Mouse (Mus musculus) MEL (cell line): ENCODE measurements around the gene Pcbp3. TPM values are rescaled to one million over a fixed set of nuclear protein-coding genes. Genes with fewer than 3 reads are reported as not detected.

Experiments used
- DNase-seq: peaks from one replicate; pipeline ENCODE4 v3.0.0; 2011; ENCODE audit warnings: low read depth, low spot score
- H3K27ac ChIP-seq: 2 replicates; pipeline ENCODE4 v1.5.1; 2012; ENCODE audit warnings: low read depth, mild to moderate bottlenecking, control low read depth, low read length, moderate library complexity; ENCODE audit not compliant: control insufficient read depth
- H3K27me3 ChIP-seq, 2 experiments: fragments of 150-350 bp in 1 of 2; sonication (generic) in 1 of 2; 2 replicates each; pipeline ENCODE4 v1.6.1; 2012; ENCODE audit warnings: low read length in 2 of 2, mild to moderate bottlenecking in 2 of 2, improper control_type of control experiment in 1 of 2, moderate library complexity in 1 of 2; ENCODE audit not compliant: insufficient read depth in 2 of 2, control insufficient read depth in 1 of 2
- H3K36me3 ChIP-seq, 2 experiments: 2 replicates each; pipeline ENCODE4 v1.6.1; 2012 to 2014; ENCODE audit warnings: low read length in 2 of 2, improper control_type of control experiment in 1 of 2, inconsistent platforms in 1 of 2, mild to moderate bottlenecking in 1 of 2; ENCODE audit not compliant: insufficient read depth in 2 of 2, control insufficient read depth in 1 of 2
- H3K4me1 ChIP-seq, 2 experiments: fragments of 150-350 bp in 1 of 2; sonication (generic) in 1 of 2; 2 replicates each; pipeline ENCODE4 v1.6.1; 2012; ENCODE audit warnings: low read length in 2 of 2, improper control_type of control experiment in 1 of 2, mild to moderate bottlenecking in 1 of 2; ENCODE audit not compliant: insufficient read depth in 2 of 2, control insufficient read depth in 1 of 2
- H3K4me3 ChIP-seq, 2 experiments: fragments of 150-350 bp in 1 of 2; sonication (generic) in 1 of 2; 2 replicates each; pipeline ENCODE4 v1.5.1; 2012; ENCODE audit warnings: low read depth in 2 of 2, low read length in 2 of 2, mild to moderate bottlenecking in 2 of 2, moderate library complexity in 2 of 2, control low read depth in 1 of 2, improper control_type of control experiment in 1 of 2; ENCODE audit not compliant: control insufficient read depth in 1 of 2, insufficient read depth in 1 of 2
- H3K79me2 ChIP-seq: 2 replicates; pipeline ENCODE4 v1.6.1; 2012; ENCODE audit warnings: mild to moderate bottlenecking, low read length, moderate library complexity; ENCODE audit not compliant: control insufficient read depth, poor library complexity, insufficient read depth
- H3K9ac ChIP-seq: 2 replicates; pipeline ENCODE4 v1.6.1; 2012; ENCODE audit warnings: low read depth, mild to moderate bottlenecking, control low read depth, low read length, moderate library complexity; ENCODE audit not compliant: control insufficient read depth, poor library complexity, severe bottlenecking
- H3K9me3 ChIP-seq: fragments of 150-350 bp; sonication (generic); replicated peaks from 2 replicates; pipeline ENCODE4 v1.6.1; 2012; ENCODE audit warnings: mild to moderate bottlenecking, low read length, improper control_type of control experiment, moderate library complexity; ENCODE audit not compliant: insufficient read depth
- BHLHE40 ChIP-seq: IDR thresholded peaks from 2 replicates; pipeline ENCODE4 v1.6.1; 2012; ENCODE audit warnings: low read depth, mild to moderate bottlenecking, inconsistent platforms, low read length, improper control_type of control experiment, borderline replicate concordance
- CHD1 ChIP-seq: IDR thresholded peaks from 2 replicates; pipeline ENCODE4 v1.6.1; 2012; ENCODE audit warnings: low read depth, mild to moderate bottlenecking, inconsistent platforms, low read length, improper control_type of control experiment
- CHD2 ChIP-seq: IDR thresholded peaks from 2 replicates; pipeline ENCODE4 v1.6.1; 2011; ENCODE audit warnings: low read length, improper control_type of control experiment
- CTCF ChIP-seq, 3 experiments: IDR thresholded peaks in 2 of 3; conservative IDR thresholded peaks in 1 of 3; 2 replicates each; pipeline ENCODE4 v1.5.1; 2011 to 2012; ENCODE audit warnings: low read length in 3 of 3, low read depth in 2 of 3, mild to moderate bottlenecking in 2 of 3, improper control_type of control experiment in 1 of 3, inconsistent platforms in 1 of 3, mixed read lengths in 1 of 3, moderate library complexity in 1 of 3; ENCODE audit not compliant: control insufficient read depth in 1 of 3, insufficient read depth in 1 of 3, poor library complexity in 1 of 3, severe bottlenecking in 1 of 3
- E2F4 ChIP-seq: IDR thresholded peaks from 2 replicates; pipeline ENCODE4 v1.6.1; 2011; ENCODE audit warnings: low read depth, low read length, improper control_type of control experiment, borderline replicate concordance
- ETS1 ChIP-seq: IDR thresholded peaks from 2 replicates; pipeline ENCODE4 v1.6.1; 2012; ENCODE audit warnings: low read depth, mild to moderate bottlenecking, inconsistent platforms, low read length, improper control_type of control experiment, moderate library complexity
- GATA1 ChIP-seq: IDR thresholded peaks from 2 replicates; pipeline ENCODE4 v1.6.1; 2011; ENCODE audit warnings: low read depth, low read length, improper control_type of control experiment
- HCFC1 ChIP-seq: IDR thresholded peaks from 2 replicates; pipeline ENCODE4 v1.6.1; 2012; ENCODE audit warnings: low read depth, mild to moderate bottlenecking, inconsistent platforms, low read length, improper control_type of control experiment, moderate library complexity
- JUND ChIP-seq: IDR thresholded peaks from 2 replicates; pipeline ENCODE4 v1.6.1; 2011; ENCODE audit warnings: low read depth, mild to moderate bottlenecking, improper control_type of control experiment, low read length
- MAFK ChIP-seq: IDR thresholded peaks from 2 replicates; pipeline ENCODE4 v1.6.1; 2011; ENCODE audit warnings: low read depth, mild to moderate bottlenecking, low read length, improper control_type of control experiment, borderline replicate concordance
- MAX ChIP-seq: IDR thresholded peaks from 2 replicates; pipeline ENCODE4 v1.6.1; 2011; ENCODE audit warnings: low read length, improper control_type of control experiment
- MAZ ChIP-seq: IDR thresholded peaks from 2 replicates; pipeline ENCODE4 v1.6.1; 2012; ENCODE audit warnings: low read depth, mild to moderate bottlenecking, inconsistent platforms, low read length, improper control_type of control experiment
- MYB ChIP-seq: IDR thresholded peaks from 2 replicates; pipeline ENCODE4 v1.6.1; 2011; ENCODE audit warnings: mild to moderate bottlenecking, low read depth, low read length, improper control_type of control experiment
- MYC ChIP-seq: IDR thresholded peaks from 2 replicates; pipeline ENCODE4 v1.6.1; 2011; ENCODE audit warnings: low read depth, mild to moderate bottlenecking, low read length, improper control_type of control experiment, moderate library complexity
- NELFE ChIP-seq: IDR thresholded peaks from 2 replicates; pipeline ENCODE4 v1.6.1; 2011; ENCODE audit warnings: low read depth, low read length, improper control_type of control experiment
- NRF1 ChIP-seq: IDR thresholded peaks from 2 replicates; pipeline ENCODE4 v1.6.1; 2014; ENCODE audit warnings: low read depth, mild to moderate bottlenecking, inconsistent platforms, low read length, improper control_type of control experiment, moderate library complexity; ENCODE audit not compliant: poor library complexity, insufficient read depth, severe bottlenecking
- POLR2A ChIP-seq, 2 experiments: IDR thresholded peaks; 2 replicates each; pipeline ENCODE4 v1.6.1; 2011 to 2012; ENCODE audit warnings: low read length in 2 of 2, mild to moderate bottlenecking in 2 of 2, control low read depth in 1 of 2, improper control_type of control experiment in 1 of 2, low read depth in 1 of 2, moderate library complexity in 1 of 2; ENCODE audit not compliant: control insufficient read depth in 1 of 2, insufficient read depth in 1 of 2, poor library complexity in 1 of 2
- POLR2AphosphoS2 ChIP-seq: IDR thresholded peaks from 2 replicates; pipeline ENCODE4 v1.6.1; 2011; ENCODE audit warnings: low read length, improper control_type of control experiment
- RAD21 ChIP-seq: IDR thresholded peaks from 2 replicates; pipeline ENCODE4 v1.6.1; 2011; ENCODE audit warnings: mild to moderate bottlenecking, low read depth, low read length, improper control_type of control experiment
- RCOR1 ChIP-seq: IDR thresholded peaks from 2 replicates; pipeline ENCODE4 v1.6.1; 2012; ENCODE audit warnings: low read depth, mild to moderate bottlenecking, inconsistent platforms, low read length, improper control_type of control experiment
- SMC3 ChIP-seq: IDR thresholded peaks from 2 replicates; pipeline ENCODE4 v1.6.1; 2011; ENCODE audit warnings: low read depth, low read length, improper control_type of control experiment
- TAL1 ChIP-seq: IDR thresholded peaks from 2 replicates; pipeline ENCODE4 v1.6.1; 2012; ENCODE audit warnings: mild to moderate bottlenecking, inconsistent platforms, low read length, moderate library complexity, mixed read lengths
- TBP ChIP-seq: IDR thresholded peaks from 2 replicates; pipeline ENCODE4 v1.8.0; 2011; ENCODE audit warnings: low read depth, low read length, improper control_type of control experiment
- UBTF ChIP-seq: IDR thresholded peaks from 2 replicates; pipeline ENCODE4 v1.6.1; 2012; ENCODE audit warnings: low read depth, mild to moderate bottlenecking, inconsistent platforms, low read length, improper control_type of control experiment, moderate library complexity, borderline replicate concordance; ENCODE audit not compliant: insufficient read depth
- ZC3H11A ChIP-seq: IDR thresholded peaks from 2 replicates; pipeline ENCODE4 v1.6.1; 2012; ENCODE audit warnings: low read depth, mild to moderate bottlenecking, inconsistent platforms, low read length, improper control_type of control experiment
- ZMIZ1 ChIP-seq: IDR thresholded peaks from 2 replicates; pipeline ENCODE4 v1.6.1; 2012; ENCODE audit warnings: low read depth, mild to moderate bottlenecking, inconsistent platforms, low read length, improper control_type of control experiment, moderate library complexity
- ZNF384 ChIP-seq: IDR thresholded peaks from 2 replicates; pipeline ENCODE4 v1.6.1; 2012; ENCODE audit warnings: low read depth, mild to moderate bottlenecking, inconsistent platforms, low read length, improper control_type of control experiment
- polyA plus RNA-seq, 2 experiments: library from polyadenylated mRNA; stranded (reverse) in 1 of 2; unstranded in 1 of 2; fragments of >175 nt in 1 of 2; fragments of >200 nt in 1 of 2; gene quantifications; 2 replicates each; pipeline versions ENCODE4 v1.2.1 to v1.2.4; 2012; ENCODE audit warnings: low replicate concordance in 2 of 2, low read depth in 1 of 2; ENCODE audit not compliant: insufficient read length in 2 of 2, insufficient read depth in 1 of 2, missing spikeins in 1 of 2
- total RNA-seq: library from RNA; depleted of rRNA; stranded (reverse); fragments of 300-350 nt; gene quantifications from 2 replicates; pipeline ENCODE4 v1.2.3, GENCODE M21; 2012

Gene Pcbp3
- total and polyA plus RNA-seq, 3 experiments = 1.1 to 3.3 TPM; not detected in 1

- Histone ChIP-seq H3K27ac (no peak overlapping the region), H3K36me3 (no peaks in the 10 kb centered on the region), H3K9ac (no peak overlapping the region), H3K9me3 (no peaks in the 10 kb centered on the region), H3K4me1 (no peaks in the 10 kb centered on the region), H3K27me3 (no peaks in the 10 kb centered on the region), H3K4me3 (no peak overlapping the region), H3K79me2 (no peaks in the 10 kb centered on the region)
- TF ChIP-seq NRF1 (no peak), RCOR1 (no peak), CHD2 (no peak), MAFK (no peak), CTCF (IDR thresholded peaks at IDR 0.05 in 2 of 3, conservative IDR thresholded peaks at IDR 0.05 in 1 of 3; ENCODE audit: control insufficient read depth in 1 of 3, insufficient read depth in 1 of 3, low read depth in 2 of 3, low read length in 3 of 3, poor library complexity in 1 of 3, severe bottlenecking in 1 of 3) (no peak), ZMIZ1 (no peak), NELFE (no peak), HCFC1 (no peak), UBTF (no peak), MAZ (no peak), ETS1 (no peak), TBP (no peak)
- DNase-seq = no peak
These were observed 129.8 kb downstream of the Pcbp3 start for GRCm38 (mm10) chr10:76831915-76832314.

GRCm38 (mm10) chr10:76831151-76831550 lies 130.5 kb downstream of the Pcbp3 start:
- DNase-seq = no peak
- H3K79me2 ChIP-seq = no peaks in the 10 kb centered on the region
- no peaks in the 10 kb centered on the region for H3K9me3 ChIP-seq
- H3K9ac ChIP-seq = no peak overlapping the region
- no peak overlapping the region for H3K4me3 ChIP-seq
- no peaks in the 10 kb centered on the region for H3K36me3 ChIP-seq
- no peaks in the 10 kb centered on the region for H3K4me1 ChIP-seq
- no peaks in the 10 kb centered on the region for H3K27me3 ChIP-seq
- TF ChIP-seq RAD21 (no peak), TAL1 (no peak), SMC3 (no peak), NELFE (no peak), MYC (no peak), CHD1 (no peak), ZMIZ1 (no peak), POLR2A (IDR thresholded peaks at IDR 0.05; ENCODE audit: control insufficient read depth in 1 of 2, insufficient read depth in 1 of 2, low read depth in 1 of 2, low read length in 2 of 2, poor library complexity in 1 of 2) (no peak), MAX (no peak), GATA1 (no peak), ZNF384 (no peak), ZC3H11A (no peak), NRF1 (no peak), MYB (no peak), JUND (no peak), POLR2AphosphoS2 (no peak), UBTF (no peak), E2F4 (no peak), BHLHE40 (no peak), CHD2 (no peak)
- TF ChIP-seq, all 39 proteins: peak for 0
- H3K27ac ChIP-seq = no peak overlapping the region
